In the genomic region with DNA sequence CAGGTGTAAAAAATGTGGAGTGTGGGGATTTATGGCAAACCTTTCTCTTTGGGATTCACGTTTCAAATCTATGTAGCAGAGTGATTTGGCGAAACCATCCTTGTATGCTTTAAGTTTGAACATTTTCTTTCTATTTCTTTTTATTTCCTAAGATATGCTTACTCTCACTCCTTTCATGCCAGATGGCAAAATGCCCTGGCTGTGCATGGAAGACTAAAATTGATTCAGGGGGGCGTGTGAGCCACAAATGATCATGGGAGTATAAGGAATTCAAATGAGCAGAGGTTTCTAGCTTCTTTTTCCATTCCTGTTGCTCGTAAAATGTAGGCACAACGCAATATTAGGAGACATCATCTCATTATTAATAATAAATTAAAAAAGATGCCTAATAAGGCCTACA, we compare ENCODE assay signal across 20 mouse cellular contexts.
A peak's percentile ranks its signal among the peaks of the same experiment; 100 is the strongest.
DNase-seq lines count a peak whose midpoint lies in the region; ATAC-seq and TF ChIP-seq lines count a peak whose summit lies in the region.
"Had no signal": no experiment of that assay in that cellular context is flagged by ENCODE, and none has a peak within 500 bp of the region (broad histone marks: within the 10 kb centered on the region; RNA-seq: fewer than 3 reads in every experiment).

No protein-coding gene starts in this region.

- no peak for TF ChIP-seq CTCF in hindbrain, postnatal 0 days (IDR thresholded peaks at IDR 0.05; ENCODE audit: low read depth)

- no peaks in the 10 kb centered on the region for H3K36me3 ChIP-seq in hindbrain, postnatal 0 days (ENCODE audit: insufficient read depth, low read length)
- H3K36me3 ChIP-seq in hindbrain, embryonic 16.5 days (ENCODE audit: control insufficient read depth, insufficient read depth, low read length), result no peaks in the 10 kb centered on the region
- H3K36me3 ChIP-seq: embryonic facial prominence, embryonic 12.5 days; limb, embryonic 13.5 days had no signal

- H3K27ac ChIP-seq in hindbrain, postnatal 0 days, result no peak overlapping the region
- H3K27ac ChIP-seq in hindbrain, embryonic 16.5 days (ENCODE audit: low read depth, low read length), result no peak overlapping the region
- H3K27ac ChIP-seq: embryonic facial prominence, embryonic 12.5 days; gastrocnemius, adult 2 months; limb, embryonic 13.5 days had no signal

- peak; percentile 46 to 59 for DNase-seq in cerebellum, postnatal 14 days
- no peak for DNase-seq in cerebellum, postnatal 4 days (ENCODE audit: low spot score in 2 of 2)
- peak; percentile 48 for DNase-seq in hindbrain, postnatal 0 days (ENCODE audit: low spot score)
- peak; percentile 16 for DNase-seq in lung, postnatal 10 days
- no peak for DNase-seq in lung, postnatal 36 days
- DNase-seq in telencephalon, adult 2 months (ENCODE audit: low read depth, low spot score), result peak; percentile 52
- DNase-seq in ovary, postnatal 14 days (ENCODE audit: low spot score), result no peak
- DNase-seq: cerebellum, adult 11 months; gastrocnemius, adult 2 months; heart, adult 18-20 months; kidney, adult 8-10 months; kidney, postnatal 36 days; layer of hippocampus, adult 9-11 months; lung, postnatal 4 days; retina, postnatal 1 day; thymus, postnatal 36 days had no signal

- WGBS in hindbrain, postnatal 0 days, result 77% methylated on average over 5 of the region's 5 CpGs
- WGBS in hindbrain, embryonic 16.5 days, result 77% methylated on average over 5 of the region's 5 CpGs

- no peaks in the 10 kb centered on the region for H3K9me3 ChIP-seq in hindbrain, postnatal 0 days (ENCODE audit: low read length)
- H3K9me3 ChIP-seq in hindbrain, embryonic 16.5 days (ENCODE audit: control insufficient read depth, low read length), result no peaks in the 10 kb centered on the region
- H3K9me3 ChIP-seq: embryonic facial prominence, embryonic 12.5 days; limb, embryonic 13.5 days had no signal

- no peaks in the 10 kb centered on the region for H3K4me1 ChIP-seq in hindbrain, postnatal 0 days (ENCODE audit: insufficient read depth, low read length)
- H3K4me1 ChIP-seq in hindbrain, embryonic 16.5 days (ENCODE audit: control insufficient read depth, insufficient read depth, low read depth, low read length), result no peaks in the 10 kb centered on the region
- H3K4me1 ChIP-seq: embryonic facial prominence, embryonic 12.5 days; limb, embryonic 13.5 days had no signal

- no peak overlapping the region for H3K9ac ChIP-seq in hindbrain, postnatal 0 days (replicated peaks; ENCODE audit: low read length)
- no peak overlapping the region for H3K9ac ChIP-seq in hindbrain, embryonic 16.5 days (ENCODE audit: low read depth, low read length)
- H3K9ac ChIP-seq: embryonic facial prominence, embryonic 12.5 days; limb, embryonic 13.5 days had no signal

- ATAC-seq in hindbrain, postnatal 0 days, result no peak
- ATAC-seq in hindbrain, embryonic 16.5 days, result no peak

- H3K4me2 ChIP-seq in hindbrain, postnatal 0 days (ENCODE audit: low read depth, low read length), result no peak overlapping the region
- H3K4me2 ChIP-seq in hindbrain, embryonic 16.5 days (ENCODE audit: low read length), result no peak overlapping the region
- H3K4me2 ChIP-seq: embryonic facial prominence, embryonic 12.5 days; limb, embryonic 13.5 days; midbrain, embryonic 11.5 days had no signal

- no peaks in the 10 kb centered on the region for H3K27me3 ChIP-seq in hindbrain, postnatal 0 days (ENCODE audit: insufficient read depth, low read length)
- H3K27me3 ChIP-seq in hindbrain, embryonic 16.5 days (replicated peaks; ENCODE audit: control insufficient read depth, insufficient read depth, low read length), result no peaks in the 10 kb centered on the region
- H3K27me3 ChIP-seq: embryonic facial prominence, embryonic 12.5 days; limb, embryonic 13.5 days had no signal

- H3K4me3 ChIP-seq in hindbrain, postnatal 0 days (ENCODE audit: low read length), result no peak overlapping the region
- no peak overlapping the region for H3K4me3 ChIP-seq in hindbrain, embryonic 16.5 days (ENCODE audit: low read length)
- H3K4me3 ChIP-seq: embryonic facial prominence, embryonic 12.5 days; gastrocnemius, adult 2 months; limb, embryonic 13.5 days had no signal

Comparison
In these comparisons a context has a peak if more than half of its experiments do, and no peak if none do; other contexts are left out.
1. DNase-seq: peak in cerebellum, postnatal 14 days (2 of 2), hindbrain, postnatal 0 days (single experiment), lung, postnatal 10 days (single experiment) and telencephalon, adult 2 months (single experiment); none in cerebellum, postnatal 4 days (0 of 2), lung, postnatal 36 days (single experiment) and ovary, postnatal 14 days (single experiment).